Mouse (Mus musculus) olfactory bulb, adult 2 months (tissue): ENCODE results near the gene Hspa5.

Experiments used
- CTCF ChIP-seq: fragments of 200-500 bp; IDR thresholded peaks from 2 replicates; pipeline ENCODE4 v1.5.1; 2012; ENCODE audit warnings: low read depth, mild to moderate bottlenecking, low read length, moderate library complexity; ENCODE audit not compliant: insufficient read depth
- POLR2A ChIP-seq: fragments of 200-500 bp; IDR thresholded peaks from 2 replicates; pipeline ENCODE4 v1.6.1; 2012; ENCODE audit warnings: mild to moderate bottlenecking, low read depth, low read length, moderate library complexity; ENCODE audit not compliant: insufficient read depth

DNA sequence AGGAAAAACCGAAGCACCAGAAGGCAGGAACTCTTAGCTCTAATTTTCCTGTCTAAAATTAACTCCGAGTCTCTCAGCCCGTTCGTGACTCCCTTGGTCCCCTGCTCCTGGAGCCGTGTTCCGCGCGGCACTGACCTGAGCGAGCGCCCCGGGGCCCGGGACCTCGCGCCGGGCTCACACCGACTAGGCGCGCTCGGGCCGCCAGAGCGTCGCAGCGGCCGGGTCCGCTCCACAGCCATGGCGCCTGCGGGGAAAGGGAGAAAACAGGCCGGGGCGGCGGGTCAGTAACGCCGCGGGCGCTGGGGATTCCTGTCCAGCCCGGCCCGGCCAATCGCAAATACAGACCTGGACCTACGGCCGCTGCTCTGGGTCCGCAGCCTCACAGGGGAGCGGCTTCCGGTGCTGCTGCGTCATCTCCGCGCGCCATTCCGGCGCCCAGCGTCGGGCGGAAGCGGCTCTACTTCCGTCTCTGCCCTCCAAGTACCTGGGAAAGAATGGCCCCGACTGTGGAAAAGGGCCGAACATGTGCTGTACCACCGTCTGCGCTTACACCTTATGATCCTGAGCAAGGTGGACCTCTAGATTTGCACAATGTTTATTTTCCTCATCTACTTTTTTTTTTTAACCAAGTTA is 54.2 kb downstream of the Hspa5 start, which contains the start of gene Fbxw2:
- no peak for TF ChIP-seq CTCF
- TF ChIP-seq POLR2A = peak; percentile 85; the same call in 1 of the 2 replicates
